Mouse (Mus musculus): ENCODE results near the gene Vezf1.

- TF ChIP-seq RAD21 (IDR thresholded peaks at IDR 0.05; ENCODE audit: low read depth, low read length) (no peak), CTCF (IDR thresholded peaks at IDR 0.05 in 2 of 3, conservative IDR thresholded peaks at IDR 0.05 in 1 of 3; ENCODE audit: control insufficient read depth in 1 of 3, insufficient read depth in 1 of 3, low read depth in 2 of 3, low read length in 3 of 3, poor library complexity in 1 of 3, severe bottlenecking in 1 of 3) (no peak), MAX (IDR thresholded peaks at IDR 0.05; ENCODE audit: low read length) (no peak), POLR2A (IDR thresholded peaks at IDR 0.05; ENCODE audit: control insufficient read depth in 1 of 2, insufficient read depth in 1 of 2, low read depth in 1 of 2, low read length in 2 of 2, poor library complexity in 1 of 2) (no peak), ETS1 (IDR thresholded peaks at IDR 0.05; ENCODE audit: low read depth, low read length) (no peak), SMC3 (IDR thresholded peaks at IDR 0.05; ENCODE audit: low read depth, low read length) (no peak), TCF12 (IDR thresholded peaks at IDR 0.05; ENCODE audit: low read depth, low read length) (no peak), EP300 (IDR thresholded peaks at IDR 0.05; ENCODE audit: low read depth in 1 of 2, low read length in 2 of 2) (no peak)
Observed at GRCm38 (mm10) chr11:88126306-88126793, 58.3 kb downstream of the Vezf1 start.
